Mouse (Mus musculus) heart, postnatal 14 days (tissue): ENCODE results near the gene Catip. TPM values are rescaled to one million over a fixed set of nuclear protein-coding genes. Genes with fewer than 3 reads are reported as not detected.

ENCODE experiments used
- DNase-seq, 2 experiments: peaks; one replicate each; pipeline ENCODE4 v3.0.0; 2021 to 2022
- intact Hi-C: fragments of 180-260 bp; cut with DNase I; formaldehyde crosslinking; loops from one replicate; pipeline ENCODE4 v1.15.1; 2025
- total RNA-seq, 2 experiments: library from RNA; stranded (reverse); gene quantifications; 2 replicates each; pipeline ENCODE4 v1.2.3; 2021

Catip gene
- total RNA-seq, 2 experiments from 2014 or later = 0.12 to 0.67 TPM

GRCm38 (mm10) chr1:74341898-74342297 lies 20.0 kb upstream of the Catip start:
- intact Hi-C loops = loop anchor here (2.0 kb wide), 1 partner anchor 15 kb away; no protein-coding TSS in a partner anchor
- no peak for DNase-seq

GRCm38 (mm10) chr1:74342308-74342707 lies 19.6 kb upstream of the Catip start:
- DNase-seq = no peak
- intact Hi-C loops = loop anchor here (2.0 kb wide), 1 partner anchor 14 kb away; no protein-coding TSS in a partner anchor

GRCm38 (mm10) chr1:74343161-74343560 lies 18.7 kb upstream of the Catip start:
- intact Hi-C loops = loop anchor here (2.0 kb wide), 1 partner anchor 14 kb away; no protein-coding TSS in a partner anchor

GRCm38 (mm10) chr1:74344163-74344916 lies 17.6 kb upstream of the Catip start:
- intact Hi-C loops = no loop called here
- no peak for DNase-seq

More at GRCm38 (mm10) chr1:74343161-74343560, 18.7 kb upstream of the Catip start:
- no peak for DNase-seq

GRCm38 (mm10) chr1:74351185-74351769 lies 10.6 kb upstream of the Catip start:
- intact Hi-C loops = no loop called here
- no peak for DNase-seq

GRCm38 (mm10) chr1:74352532-74353096 lies 9.3 kb upstream of the Catip start:
- no peak for DNase-seq
- intact Hi-C loops = no loop called here

GRCm38 (mm10) chr1:74353453-74354229 lies 8.3 kb upstream of the Catip start:
- no peak for DNase-seq
- intact Hi-C loops = no loop called here

GRCm38 (mm10) chr1:74357531-74357930 lies 4.4 kb upstream of the Catip start:
- DNase-seq = no peak
- intact Hi-C loops = loop anchor here (2.0 kb wide), 1 partner anchor 15 kb away; no protein-coding TSS in a partner anchor

GRCm38 (mm10) chr1:74359952-74360517 lies 1.9 kb upstream of the Catip start:
- DNase-seq = no peak
- intact Hi-C loops = no loop called here

GRCm38 (mm10) chr1:74362325-74363229 lies 669 bp downstream of the Catip start:
- no peak for DNase-seq
- intact Hi-C loops = loop anchor here (2.0 kb wide), 3 partner anchors 74 to 158 kb away; no protein-coding TSS in a partner anchor

- intact Hi-C loops = loop anchor here (2.0 kb wide), 3 partner anchors 75 to 159 kb away; no protein-coding TSS in a partner anchor
- DNase-seq = no peak
Observed at GRCm38 (mm10) chr1:74363437-74363836, 1.5 kb downstream of the Catip start.

- intact Hi-C loops = no loop called here
- DNase-seq = no peak
Observed at GRCm38 (mm10) chr1:74364270-74364669, 2.4 kb downstream of the Catip start.

- intact Hi-C loops = loop anchor here (1.0 kb wide), 1 partner anchor 79 kb away; no protein-coding TSS in a partner anchor
- DNase-seq = peak; percentile 71 to 74
Observed at GRCm38 (mm10) chr1:74367886-74368645, 6.2 kb downstream of the Catip start.

- intact Hi-C loops = no loop called here
- DNase-seq = no peak
Observed at GRCm38 (mm10) chr1:74370040-74370439, 8.1 kb downstream of the Catip start.

- intact Hi-C loops = no loop called here
Observed at GRCm38 (mm10) chr1:74373372-74373771, 11.5 kb downstream of the Catip start.

GRCm38 (mm10) chr1:74374980-74375379 lies 13.1 kb downstream of the Catip start, which contains the start of gene Slc11a1:
Gene Slc11a1 (plus strand): TSS chr1:74375195.
- DNase-seq = no peak
- intact Hi-C loops = no loop called here

More at GRCm38 (mm10) chr1:74373372-74373771, 11.5 kb downstream of the Catip start:
- no peak for DNase-seq

- no peak for DNase-seq
- intact Hi-C loops = no loop called here
Observed at GRCm38 (mm10) chr1:74375561-74375960, 13.7 kb downstream of the Catip start.

GRCm38 (mm10) chr1:74376396-74376795 lies 14.5 kb downstream of the Catip start:
- intact Hi-C loops = no loop called here
- peak; percentile 49 to 55 for DNase-seq
